Mouse (Mus musculus) layer of hippocampus, adult 18-20 months (tissue): ENCODE data around the gene Aloxe3. TPM values are rescaled to one million over a fixed set of nuclear protein-coding genes. Genes with fewer than 3 reads are reported as not detected.

Experiments
- DNase-seq, 2 experiments: peaks; one replicate each; pipeline ENCODE4 v3.0.0; 2022; ENCODE audit warnings: low spot score in 2 of 2
- total RNA-seq, 2 experiments: library from RNA; stranded (reverse); gene quantifications; 2 replicates each; pipeline ENCODE4 v1.2.3; 2021

Aloxe3 gene
- total RNA-seq, 2 experiments from 2014 or later: 8.6 to 9.1 TPM

GRCm38 (mm10) chr11:69094697-69095429 is 30.8 kb upstream of the Aloxe3 start, which contains the start of gene Per1:
TSS of gene Per1 (plus strand) at chr11:69095217.
- peak; percentile 100 for DNase-seq

GRCm38 (mm10) chr11:69095511-69096231 is 30.0 kb upstream of the Aloxe3 start:
- no peak for DNase-seq

GRCm38 (mm10) chr11:69096360-69096986 is 29.2 kb upstream of the Aloxe3 start:
- DNase-seq: no peak

GRCm38 (mm10) chr11:69096987-69097900 is 28.5 kb upstream of the Aloxe3 start:
- DNase-seq: peak; percentile 93 to 96

- DNase-seq: peak in 1 of 2 experiments; percentile 34
Measured at GRCm38 (mm10) chr11:69098039-69098761, 27.5 kb upstream of the Aloxe3 start.

- DNase-seq: peak; percentile 92 to 98
Measured at GRCm38 (mm10) chr11:69098762-69099091, 27.0 kb upstream of the Aloxe3 start.

GRCm38 (mm10) chr11:69099177-69099914 is 26.4 kb upstream of the Aloxe3 start:
- DNase-seq: peak in 1 of 2 experiments; percentile 72

- DNase-seq: peak; percentile 94 to 95
Measured at GRCm38 (mm10) chr11:69099915-69100345, 25.8 kb upstream of the Aloxe3 start.

GRCm38 (mm10) chr11:69100639-69101360 is 24.9 kb upstream of the Aloxe3 start:
- DNase-seq: no peak

- no peak for DNase-seq
Measured at GRCm38 (mm10) chr11:69101604-69102402, 23.9 kb upstream of the Aloxe3 start.

- DNase-seq: peak in 1 of 2 experiments; percentile 21
Measured at GRCm38 (mm10) chr11:69102403-69102725, 23.3 kb upstream of the Aloxe3 start.

GRCm38 (mm10) chr11:69103121-69103520 is 22.6 kb upstream of the Aloxe3 start:
- DNase-seq: no peak

GRCm38 (mm10) chr11:69103531-69104435 is 21.9 kb upstream of the Aloxe3 start:
- DNase-seq: no peak

- no peak for DNase-seq
Measured at GRCm38 (mm10) chr11:69104487-69104886, 21.2 kb upstream of the Aloxe3 start.

GRCm38 (mm10) chr11:69105227-69105626 is 20.5 kb upstream of the Aloxe3 start:
- DNase-seq: no peak

GRCm38 (mm10) chr11:69105796-69106195 is 19.9 kb upstream of the Aloxe3 start:
- no peak for DNase-seq

- DNase-seq: no peak
Measured at GRCm38 (mm10) chr11:69106299-69106698, 19.4 kb upstream of the Aloxe3 start.
